Mouse (Mus musculus): ENCODE measurements around the gene Vmn1r198. TPM values are rescaled to one million over a fixed set of nuclear protein-coding genes. Genes with fewer than 3 reads are reported as not detected.
"Not testable (repeated sequence)": the region's sequence is repeated elsewhere in the genome, so short reads cannot be mapped to it uniquely, and the experiment has no call there.

The Vmn1r198 gene
- polyA plus RNA-seq, 1 experiment from 2014 or later = not detected

- ATAC-seq (ENCODE audit: low FRiP score, low TSS enrichment); H3K4me1 ChIP-seq (ENCODE audit: insufficient read depth, low read length); H3K9ac ChIP-seq (replicated peaks; ENCODE audit: low read length); H3K27me3 ChIP-seq (ENCODE audit: insufficient read depth, low read length); H3K36me3 ChIP-seq (ENCODE audit: insufficient read depth, low read length); H3K4me3 ChIP-seq (ENCODE audit: low read length); H3K4me2 ChIP-seq (replicated peaks; ENCODE audit: low read depth, low read length); H3K9me3 ChIP-seq (ENCODE audit: low read length); H3K27ac ChIP-seq (ENCODE audit: low read length): not testable (repeated sequence)
- 65% methylated on average over 3 of the region's 3 CpGs for whole genome bisulfite sequencing
These were observed 31.0 kb downstream of the Vmn1r198 start for GRCm38 (mm10) chr13:22381128-22381527.

GRCm38 (mm10) chr13:22383401-22383800 is 33.2 kb downstream of the Vmn1r198 start:
- H3K36me3 ChIP-seq (ENCODE audit: insufficient read depth, low read length) = no peaks in the 10 kb centered on the region
- H3K4me1 ChIP-seq (ENCODE audit: insufficient read depth, low read length) = no peaks in the 10 kb centered on the region
- no peak overlapping the region for H3K27ac ChIP-seq (ENCODE audit: low read length)
- no peak overlapping the region for H3K9ac ChIP-seq (replicated peaks; ENCODE audit: low read length)
- H3K4me2 ChIP-seq (replicated peaks; ENCODE audit: low read depth, low read length) = no peak overlapping the region
- H3K9me3 ChIP-seq (ENCODE audit: low read length) = no peaks in the 10 kb centered on the region
- no peak overlapping the region for H3K4me3 ChIP-seq (ENCODE audit: low read length)
- WGBS = 77% methylated on average over 3 of the region's 3 CpGs
- ATAC-seq (ENCODE audit: low FRiP score, low TSS enrichment) = no peak
- no peaks in the 10 kb centered on the region for H3K27me3 ChIP-seq (ENCODE audit: insufficient read depth, low read length)

- 76% methylated on average over 1 of the region's 1 CpGs for WGBS
- Histone ChIP-seq H3K36me3 (ENCODE audit: insufficient read depth, low read length) (no peaks in the 10 kb centered on the region), H3K9ac (replicated peaks; ENCODE audit: low read length) (no peak overlapping the region), H3K9me3 (ENCODE audit: low read length) (no peaks in the 10 kb centered on the region), H3K4me1 (ENCODE audit: insufficient read depth, low read length) (no peaks in the 10 kb centered on the region), H3K27me3 (ENCODE audit: insufficient read depth, low read length) (no peaks in the 10 kb centered on the region), H3K4me2 (replicated peaks; ENCODE audit: low read depth, low read length) (no peak overlapping the region), H3K4me3 (ENCODE audit: low read length) (no peak overlapping the region), H3K27ac (ENCODE audit: low read length) (no peak overlapping the region)
- no peak for ATAC-seq (ENCODE audit: low FRiP score, low TSS enrichment)
These were observed 36.9 kb downstream of the Vmn1r198 start for GRCm38 (mm10) chr13:22387050-22387449.

DNA sequence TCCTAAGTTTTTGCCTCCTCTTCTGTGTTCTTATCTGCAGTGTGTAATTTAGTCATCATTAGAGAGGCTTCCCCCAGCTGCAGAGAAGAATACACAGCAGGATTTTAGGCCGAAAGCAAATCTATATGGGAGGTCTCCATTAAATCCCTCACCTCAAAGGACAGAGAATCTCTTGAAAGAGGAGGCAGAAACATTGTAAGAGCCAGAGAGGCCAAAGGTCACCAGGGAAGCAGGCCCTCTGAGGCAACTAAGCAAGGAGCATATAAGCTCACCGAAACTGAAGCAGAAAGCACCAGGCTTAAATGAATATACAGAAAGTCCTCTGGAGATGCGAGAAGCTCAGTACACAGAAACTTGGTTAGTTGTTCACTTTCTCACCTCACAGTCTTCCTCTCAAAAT is 39.9 kb downstream of the Vmn1r198 start, which contains the start of gene Vmn1r200:
Gene Vmn1r200 (plus strand): TSS at position 301 of the 400 bp plus-strand sequence.
- no peak for ATAC-seq (ENCODE audit: low FRiP score, low TSS enrichment)
- H3K9ac ChIP-seq (replicated peaks; ENCODE audit: low read length) = no peak within 1 kb of the TSS
- 59% methylated on average over 3 of the region's 3 CpGs for WGBS
- no peaks in the 10 kb centered on the region for H3K4me1 ChIP-seq (ENCODE audit: insufficient read depth, low read length)
- H3K4me2 ChIP-seq (replicated peaks; ENCODE audit: low read depth, low read length) = no peak within 1 kb of the TSS
- H3K9me3 ChIP-seq (ENCODE audit: low read length) = no peaks in the 10 kb centered on the region
- no peaks in the 10 kb centered on the region for H3K27me3 ChIP-seq (ENCODE audit: insufficient read depth, low read length)
- no peak within 1 kb of the TSS for H3K27ac ChIP-seq (ENCODE audit: low read length)
- H3K36me3 ChIP-seq (ENCODE audit: insufficient read depth, low read length) = no peaks in the 10 kb centered on the region
- H3K4me3 ChIP-seq (ENCODE audit: low read length) = no peak within 1 kb of the TSS

- 50% methylated on average over 1 of the region's 1 CpGs for WGBS
These were observed 52.8 kb downstream of the Vmn1r198 start for GRCm38 (mm10) chr13:22402978-22403377.

More at GRCm38 (mm10) chr13:22402978-22403377, 52.8 kb downstream of the Vmn1r198 start:
- H3K9me3 ChIP-seq (ENCODE audit: low read length) = peaks cover 15% of the 10 kb centered on the region
- no peak overlapping the region for H3K4me2 ChIP-seq (replicated peaks; ENCODE audit: low read depth, low read length)
- no peak overlapping the region for H3K27ac ChIP-seq (ENCODE audit: low read length)
- H3K9ac ChIP-seq (replicated peaks; ENCODE audit: low read length) = no peak overlapping the region
- ATAC-seq (ENCODE audit: low FRiP score, low TSS enrichment) = no peak
- no peak overlapping the region for H3K4me3 ChIP-seq (ENCODE audit: low read length)
- no peaks in the 10 kb centered on the region for H3K4me1 ChIP-seq (ENCODE audit: insufficient read depth, low read length)
- no peaks in the 10 kb centered on the region for H3K36me3 ChIP-seq (ENCODE audit: insufficient read depth, low read length)
- H3K27me3 ChIP-seq (ENCODE audit: insufficient read depth, low read length) = no peaks in the 10 kb centered on the region

Other genes starting within 250 kb of the Vmn1r198 start
- not detected in 2 replicates for gene Vmn1r189, start 244.5 kb upstream of the Vmn1r198 start, polyA plus RNA-seq (2015; fragmentation: Nextera tagmentation; extraction: Ambion mirVana)
- not detected in 2 replicates for gene Vmn1r191, start 166.4 kb upstream of the Vmn1r198 start, polyA plus RNA-seq (2015; fragmentation: Nextera tagmentation; extraction: Ambion mirVana)
- not detected in 2 replicates for gene Vmn1r192, start 159.2 kb upstream of the Vmn1r198 start, polyA plus RNA-seq (2015; fragmentation: Nextera tagmentation; extraction: Ambion mirVana)
- not detected in 2 replicates for gene Vmn1r193, start 127.2 kb upstream of the Vmn1r198 start, polyA plus RNA-seq (2015; fragmentation: Nextera tagmentation; extraction: Ambion mirVana)
- not detected in 2 replicates for gene Vmn1r194, start 106.1 kb upstream of the Vmn1r198 start, polyA plus RNA-seq (2015; fragmentation: Nextera tagmentation; extraction: Ambion mirVana)
- gene Vmn1r195, start 79.8 kb upstream of the Vmn1r198 start, polyA plus RNA-seq (2015; fragmentation: Nextera tagmentation; extraction: Ambion mirVana) = not detected in 2 replicates
- not detected in 2 replicates for gene Vmn1r196, start 60.4 kb upstream of the Vmn1r198 start, polyA plus RNA-seq (2015; fragmentation: Nextera tagmentation; extraction: Ambion mirVana)
- gene Vmn1r197, start 25.8 kb upstream of the Vmn1r198 start, polyA plus RNA-seq (2015; fragmentation: Nextera tagmentation; extraction: Ambion mirVana) = not detected in 2 replicates
- not detected in 2 replicates for gene Vmn1r199, start 29.5 kb downstream of the Vmn1r198 start, polyA plus RNA-seq (2015; fragmentation: Nextera tagmentation; extraction: Ambion mirVana)
- gene Vmn1r200, start 40.0 kb downstream of the Vmn1r198 start, polyA plus RNA-seq (2015; fragmentation: Nextera tagmentation; extraction: Ambion mirVana) = not detected in 2 replicates
- not detected in 2 replicates for gene Vmn1r201, start 121.6 kb downstream of the Vmn1r198 start, polyA plus RNA-seq (2015; fragmentation: Nextera tagmentation; extraction: Ambion mirVana)
- not detected in 2 replicates for gene Vmn1r202, start 155.0 kb downstream of the Vmn1r198 start, polyA plus RNA-seq (2015; fragmentation: Nextera tagmentation; extraction: Ambion mirVana)
- gene Vmn1r203, start 167.8 kb downstream of the Vmn1r198 start, polyA plus RNA-seq (2015; fragmentation: Nextera tagmentation; extraction: Ambion mirVana) = not detected in 2 replicates
- gene Vmn1r204, start 202.8 kb downstream of the Vmn1r198 start, polyA plus RNA-seq (2015; fragmentation: Nextera tagmentation; extraction: Ambion mirVana) = not detected in 2 replicates
- gene Vmn1r205, start 242.6 kb downstream of the Vmn1r198 start, polyA plus RNA-seq (2015; fragmentation: Nextera tagmentation; extraction: Ambion mirVana) = not detected in 2 replicates

All from kidney, embryonic 16.5 days (tissue).